Mouse (Mus musculus) bone marrow macrophage, adult 2 months (primary cell): Measurements from ENCODE around the gene Serpinh1. TPM values are rescaled to one million over a fixed set of nuclear protein-coding genes. Genes with fewer than 3 reads are reported as not detected.

Experiments used
- H3K27ac ChIP-seq: 2 replicates; pipeline ENCODE4 v1.5.1; 2012; ENCODE audit warnings: low read depth, low read length; ENCODE audit not compliant: insufficient read depth
- H3K4me1 ChIP-seq: 2 replicates; pipeline ENCODE4 v1.6.1; 2012; ENCODE audit warnings: low read length; ENCODE audit not compliant: control insufficient read depth, insufficient read depth
- H3K4me3 ChIP-seq: 2 replicates; pipeline ENCODE4 v1.5.1; 2012; ENCODE audit warnings: mild to moderate bottlenecking, low read length, moderate library complexity; ENCODE audit not compliant: insufficient read depth
- CTCF ChIP-seq: IDR thresholded peaks from 2 replicates; pipeline ENCODE4 v1.5.1; 2012; ENCODE audit warnings: low read depth, mild to moderate bottlenecking, low read length, moderate library complexity
- POLR2A ChIP-seq: IDR thresholded peaks from 2 replicates; pipeline ENCODE4 v1.6.1; 2012; ENCODE audit warnings: mild to moderate bottlenecking, low read depth, low read length, borderline replicate concordance
- polyA plus RNA-seq: library from polyadenylated mRNA; stranded (reverse); fragments of >200 nt; gene quantifications from 2 replicates; pipeline ENCODE4 v1.2.4, GENCODE M21; 2012; ENCODE audit not compliant: missing spikeins, insufficient read depth, insufficient read length

Gene Serpinh1
- polyA plus RNA-seq, 1 experiment: 7.2 TPM

- H3K4me3 ChIP-seq: no peak overlapping the region
- peaks cover 9% of the 10 kb centered on the region for H3K4me1 ChIP-seq
- no peak overlapping the region for H3K27ac ChIP-seq
- TF ChIP-seq POLR2A (no peak), CTCF (no peak)
These were observed 39.8 kb downstream of the Serpinh1 start for GRCm38 (mm10) chr7:99313253-99313652.

- peaks cover 9% of the 10 kb centered on the region for H3K4me1 ChIP-seq
- no peak overlapping the region for H3K27ac ChIP-seq
- TF ChIP-seq CTCF: no peak
- no peak for TF ChIP-seq POLR2A
- H3K4me3 ChIP-seq: no peak overlapping the region
These were observed 40.3 kb downstream of the Serpinh1 start for GRCm38 (mm10) chr7:99312671-99313143.

- TF ChIP-seq CTCF (no peak), POLR2A (no peak)
- H3K27ac ChIP-seq: no peak overlapping the region
- no peak overlapping the region for H3K4me3 ChIP-seq
- peaks cover 9% of the 10 kb centered on the region for H3K4me1 ChIP-seq
These were observed 41.0 kb downstream of the Serpinh1 start for GRCm38 (mm10) chr7:99312058-99312457.

GRCm38 (mm10) chr7:99311433-99311832 lies 41.6 kb downstream of the Serpinh1 start:
- Histone ChIP-seq H3K4me3 (no peak overlapping the region), H3K27ac (no peak overlapping the region), H3K4me1 (peaks cover 9% of the 10 kb centered on the region)
- TF ChIP-seq CTCF (no peak), POLR2A (no peak)

DNA sequence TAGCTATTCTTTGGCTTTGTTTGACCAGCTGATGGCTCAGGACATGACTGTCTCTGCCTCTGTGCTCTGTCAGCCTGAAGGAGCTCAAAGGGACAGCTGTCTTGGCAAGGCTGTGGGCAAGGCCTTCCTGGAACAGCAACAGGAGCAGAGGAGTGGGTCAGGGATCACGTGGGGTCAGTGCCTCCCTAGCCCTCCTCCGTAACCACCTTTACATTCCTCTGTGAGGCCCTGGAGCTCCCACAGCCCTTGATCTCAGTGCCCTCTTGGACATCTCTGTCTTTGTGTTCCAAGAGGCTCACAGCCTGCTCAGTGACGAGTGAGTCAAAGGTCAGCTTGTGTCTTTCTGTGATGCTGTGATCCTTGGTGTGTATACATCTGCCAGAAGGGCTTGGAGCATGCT lies 46.4 kb downstream of the Serpinh1 start:
- no peak overlapping the region for H3K27ac ChIP-seq
- peaks cover 27% of the 10 kb centered on the region for H3K4me1 ChIP-seq
- no peak for TF ChIP-seq CTCF
- no peak for TF ChIP-seq POLR2A
- H3K4me3 ChIP-seq: no peak overlapping the region

DNA sequence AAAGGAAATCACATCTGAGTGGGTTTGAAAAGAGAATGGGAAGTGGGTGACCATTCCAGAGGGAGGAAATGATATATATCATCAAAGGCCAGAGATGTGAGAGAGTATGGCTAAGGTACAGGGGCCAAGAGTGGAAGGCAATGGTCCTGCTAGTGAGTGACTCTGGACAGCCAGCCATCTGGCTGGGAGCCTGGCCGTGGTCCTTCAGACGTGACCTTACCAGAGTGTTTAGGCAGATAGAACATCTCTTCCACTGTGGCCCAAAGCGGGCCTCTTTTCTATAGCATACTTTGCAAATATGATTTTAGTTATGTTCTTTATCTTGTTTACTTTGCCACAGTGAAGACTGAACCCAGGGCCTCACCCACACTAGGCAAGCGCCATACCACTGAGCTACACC lies 47.4 kb downstream of the Serpinh1 start:
- Histone ChIP-seq H3K4me1 (peaks cover 27% of the 10 kb centered on the region), H3K27ac (no peak overlapping the region), H3K4me3 (no peak overlapping the region)
- TF ChIP-seq POLR2A (no peak), CTCF (no peak)

DNA sequence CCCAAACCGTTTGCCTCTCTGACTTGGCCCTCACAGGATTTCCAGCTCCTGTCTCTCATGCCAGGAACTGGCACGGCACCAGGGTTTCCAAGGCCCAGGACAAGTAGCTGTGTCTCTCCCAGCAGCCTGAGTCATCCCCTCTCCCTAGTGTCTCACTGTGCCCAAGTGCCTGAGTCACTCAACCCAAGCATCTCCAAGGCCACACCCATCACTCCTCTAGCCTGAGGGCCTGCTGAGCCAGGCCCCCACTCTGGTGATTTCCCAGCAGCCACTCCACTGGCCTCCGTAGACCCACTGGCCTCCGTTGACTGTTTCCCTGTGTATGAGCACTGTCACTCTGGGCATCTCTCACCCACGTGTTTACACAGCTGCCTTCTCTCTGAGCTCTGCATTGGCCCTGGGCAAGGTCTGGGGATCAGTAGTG lies 48.1 kb downstream of the Serpinh1 start:
- H3K4me1 ChIP-seq: peaks cover 27% of the 10 kb centered on the region
- TF ChIP-seq CTCF: no peak
- TF ChIP-seq POLR2A: no peak
- peak overlapping the region; percentile 25; the same call in 1 of the 2 replicates for H3K27ac ChIP-seq
- H3K4me3 ChIP-seq: no peak overlapping the region

DNA sequence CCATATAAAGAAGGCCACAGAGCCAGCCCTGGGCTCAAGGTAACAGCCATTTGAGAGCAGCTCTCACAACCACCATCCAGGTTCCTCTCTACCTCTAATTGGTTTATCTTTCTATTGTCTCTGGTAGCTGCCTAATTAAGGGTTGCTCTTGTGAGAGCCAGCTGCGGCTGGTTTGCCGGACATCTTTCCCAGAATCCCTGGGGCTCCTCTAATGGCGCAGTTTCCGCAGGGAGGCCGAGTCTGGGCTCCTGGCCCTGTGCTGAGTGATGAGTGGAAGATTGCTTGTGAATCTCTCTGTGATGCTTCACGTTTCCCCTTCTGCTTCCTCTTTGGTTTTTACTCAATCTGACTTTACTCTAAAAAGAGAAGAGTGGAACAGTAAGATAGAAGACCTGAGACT lies 49.0 kb downstream of the Serpinh1 start:
- Histone ChIP-seq H3K4me3 (no peak overlapping the region), H3K27ac (peak overlapping the region; percentile 8; the same call in 1 of the 2 replicates), H3K4me1 (peaks cover 27% of the 10 kb centered on the region)
- no peak for TF ChIP-seq POLR2A
- no peak for TF ChIP-seq CTCF

DNA sequence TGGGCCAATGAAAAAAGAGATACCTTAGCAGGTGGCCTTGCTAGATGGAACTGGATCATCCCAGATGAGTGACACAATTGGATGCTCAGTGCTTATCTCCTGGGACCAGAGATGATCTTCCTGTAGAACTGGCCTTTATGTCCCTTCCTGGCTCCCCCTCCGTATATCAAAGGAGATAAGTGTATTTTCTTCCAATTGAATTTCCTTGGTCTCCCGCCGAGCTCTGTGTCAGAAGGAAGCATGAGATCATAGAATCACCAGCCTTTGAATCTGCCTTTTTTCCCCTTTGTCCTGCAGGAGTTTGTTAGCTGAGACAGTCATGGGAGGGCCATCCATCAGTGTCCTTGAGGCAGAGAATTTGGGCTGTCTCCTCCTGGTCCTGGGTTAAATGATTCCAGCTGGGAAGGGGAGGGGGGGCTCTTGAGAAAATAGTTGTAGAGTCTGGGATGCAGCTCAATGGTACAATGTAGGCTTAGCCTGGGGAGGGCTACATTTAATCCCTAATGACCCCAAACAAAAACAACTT lies 52.3 kb downstream of the Serpinh1 start:
- Histone ChIP-seq H3K27ac (no peak overlapping the region), H3K4me1 (peaks cover 27% of the 10 kb centered on the region), H3K4me3 (no peak overlapping the region)
- no peak for TF ChIP-seq POLR2A
- TF ChIP-seq CTCF: no peak

Other genes with a start within 250 kb of the Serpinh1 start
- gene Uvrag, start 212.1 kb downstream of the Serpinh1 start, polyA plus RNA-seq: 48.2 and 61.3 TPM in 2 replicates
- 0.35 and 0.56 TPM in 2 replicates for gene Dgat2, start 170.5 kb downstream of the Serpinh1 start, polyA plus RNA-seq
- gene Mogat2, start 114.6 kb downstream of the Serpinh1 start, polyA plus RNA-seq: not detected in 2 replicates
- gene Map6, start 85.8 kb downstream of the Serpinh1 start, polyA plus RNA-seq: 0.81 and 0.83 TPM in 2 replicates
- gene Gdpd5, start 28.2 kb upstream of the Serpinh1 start, polyA plus RNA-seq: 11.1 and 13.8 TPM in 2 replicates
- gene Klhl35, start 112.8 kb upstream of the Serpinh1 start, polyA plus RNA-seq: 0.63 TPM in 1 of 2 replicates, not detected in the other
- gene Rps3, start 130.5 kb upstream of the Serpinh1 start, polyA plus RNA-seq: 1,023 and 1,161 TPM in 2 replicates
- 127 and 135 TPM in 2 replicates for gene Arrb1, start 182.2 kb upstream of the Serpinh1 start, polyA plus RNA-seq